16 mouse cellular contexts compared by ENCODE assay signal in the genomic region with DNA sequence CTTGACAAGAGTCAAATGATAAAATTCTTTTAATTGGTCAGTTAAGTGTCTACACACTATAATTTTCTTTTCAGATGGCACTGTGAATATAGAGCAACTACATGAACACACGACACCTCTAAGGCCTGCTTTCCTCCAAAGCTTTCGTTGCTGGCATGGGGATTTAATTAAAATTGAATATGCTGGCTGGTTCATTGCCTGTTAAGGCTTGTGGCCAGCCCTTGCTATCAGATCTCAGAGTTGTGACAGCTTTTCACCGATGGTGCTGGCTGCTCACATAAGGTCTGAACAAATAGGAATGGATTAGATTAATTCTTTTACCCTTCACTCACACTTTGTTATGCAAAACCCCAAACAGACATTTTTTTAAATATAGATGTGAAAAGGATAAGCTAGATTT. TPM values are rescaled to one million over a fixed set of nuclear protein-coding genes. Genes with fewer than 3 reads are reported as not detected.
"Had no signal": no experiment of that assay in that cellular context is flagged by ENCODE, and none has a peak within 500 bp of the region (broad histone marks: within the 10 kb centered on the region; RNA-seq: fewer than 3 reads in every experiment).

No protein-coding gene starts in this region.

- H3K27ac ChIP-seq: kidney, embryonic 15.5 days; limb, embryonic 13.5 days; liver, embryonic 14.5 days; stomach, embryonic 15.5 days had no signal

- H3K9me3 ChIP-seq: kidney, embryonic 15.5 days; limb, embryonic 13.5 days; stomach, embryonic 15.5 days had no signal

- H3K27me3 ChIP-seq: kidney, embryonic 15.5 days; limb, embryonic 13.5 days; stomach, embryonic 15.5 days had no signal

- H3K9ac ChIP-seq: kidney, embryonic 15.5 days; limb, embryonic 13.5 days; liver, embryonic 14.5 days; stomach, embryonic 15.5 days had no signal

- H3K4me2 ChIP-seq: kidney, embryonic 15.5 days; limb, embryonic 13.5 days; stomach, embryonic 15.5 days had no signal

- DNase-seq: kidney, adult 18-20 months; kidney, postnatal 14 days; layer of hippocampus, postnatal 36 days; lung, adult 18-20 months; lung, postnatal 36 days; right cerebral cortex, postnatal 14 days; thymus, postnatal 36 days had no signal

- H3K36me3 ChIP-seq: kidney, embryonic 15.5 days; limb, embryonic 13.5 days; stomach, embryonic 15.5 days had no signal

- H3K4me1 ChIP-seq: kidney, embryonic 15.5 days; limb, embryonic 13.5 days; stomach, embryonic 15.5 days had no signal

- H3K4me3 ChIP-seq: kidney, embryonic 15.5 days; limb, embryonic 13.5 days; stomach, embryonic 15.5 days had no signal

- ATAC-seq: lung, postnatal 0 days; midbrain, embryonic 16.5 days had no signal

RNA-seq across cellular contexts. Expression of a gene that starts 23.3 kb away (rescaled TPM):
- total RNA-seq: liver, adult 2 months had no signal
- polyA plus RNA-seq: large intestine, adult 2 months; liver, adult 2 months; spleen, adult 2 months had no signal
